Mouse (Mus musculus) WW6 (cell line): ENCODE results near the gene Usp17le.
"Not testable (repeated sequence)": the region's sequence is repeated elsewhere in the genome, so short reads cannot be mapped to it uniquely, and the experiment has no call there.

Experiments
- DNase-seq: peaks from one replicate; pipeline ENCODE4 v3.0.0-alpha.2; 2013; ENCODE audit warnings: low read depth, low spot score

Usp17le gene

GRCm38 (mm10) chr7:104777370-104777769 lies at the start of gene Usp17le:
Gene Usp17le (minus strand): TSS chr7:104777470.
- DNase-seq = not testable (repeated sequence)

- DNase-seq = not testable (repeated sequence)
These were observed 33.1 kb upstream of the Usp17le start for GRCm38 (mm10) chr7:104810335-104810734.

- DNase-seq = no peak
These were observed 13.5 kb upstream of the Usp17le start for GRCm38 (mm10) chr7:104790796-104791195.
